Comparison of ENCODE assay signal across 9 mouse cellular contexts in the genomic region with DNA sequence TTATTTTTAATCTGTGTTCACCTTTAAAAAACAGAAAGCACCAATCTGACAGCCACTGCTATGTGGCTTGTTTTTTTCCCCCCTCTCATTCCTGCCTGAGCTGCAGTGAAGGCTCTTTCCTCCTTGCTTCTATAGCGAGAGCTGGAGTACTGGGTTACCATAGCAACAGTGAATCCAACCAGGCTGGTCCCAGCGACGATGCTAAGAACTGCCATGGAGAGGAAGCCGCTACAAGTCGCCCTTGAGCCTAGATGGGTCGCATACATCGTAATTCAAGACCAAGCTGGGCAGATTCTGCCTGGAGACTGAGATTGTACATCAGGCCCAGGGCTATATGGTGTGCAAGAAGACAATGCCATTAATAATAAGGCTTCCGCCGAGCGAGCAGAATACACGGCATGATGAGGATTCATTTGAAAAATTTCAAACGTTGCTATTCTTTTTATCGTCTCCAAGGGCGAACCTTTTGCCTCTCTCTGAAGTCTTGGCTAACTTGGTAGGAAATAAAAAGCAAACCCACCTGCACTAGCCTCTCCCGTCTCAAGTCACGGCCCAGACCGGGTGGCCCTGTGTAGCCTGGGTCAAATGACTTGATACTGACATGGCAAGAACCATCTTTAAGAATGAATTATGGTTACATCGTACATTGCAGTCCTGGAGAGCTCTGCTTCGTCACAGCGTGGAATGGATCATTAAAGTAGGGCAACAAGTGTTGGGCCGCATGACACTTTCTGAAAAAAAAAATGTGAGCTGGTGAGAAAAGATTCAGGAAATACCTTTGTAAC. TPM values are rescaled to one million over a fixed set of nuclear protein-coding genes. Genes with fewer than 3 reads are reported as not detected.
DNase-seq lines count a peak whose midpoint lies in the region; ATAC-seq and TF ChIP-seq lines count a peak whose summit lies in the region.
"Had no signal": no experiment of that assay in that cellular context is flagged by ENCODE, and none has a peak within 500 bp of the region (broad histone marks: within the 10 kb centered on the region; RNA-seq: fewer than 3 reads in every experiment).

No protein-coding gene starts in this region.

- H3K36me3 ChIP-seq in lung, postnatal 0 days (ENCODE audit: insufficient read depth, low read length) = no peaks in the 10 kb centered on the region
- no peaks in the 10 kb centered on the region for H3K36me3 ChIP-seq in hindbrain, postnatal 0 days (ENCODE audit: insufficient read depth, low read length)
- H3K36me3 ChIP-seq in limb, embryonic 12.5 days = no peaks in the 10 kb centered on the region
- H3K36me3 ChIP-seq: liver, embryonic 15.5 days had no signal

- 40% methylated on average over 21 of the region's 21 CpGs for WGBS in lung, postnatal 0 days
- 21% methylated on average over 21 of the region's 21 CpGs for WGBS in hindbrain, postnatal 0 days
- 22% methylated on average over 21 of the region's 21 CpGs for WGBS in limb, embryonic 12.5 days

- TF ChIP-seq CTCF in lung, postnatal 0 days (IDR thresholded peaks at IDR 0.05) = no peak
- TF ChIP-seq CTCF in hindbrain, postnatal 0 days (IDR thresholded peaks at IDR 0.05; ENCODE audit: low read depth) = peak; percentile 42

- H3K27me3 ChIP-seq in lung, postnatal 0 days (replicated peaks; ENCODE audit: insufficient read depth, low read length) = no peaks in the 10 kb centered on the region
- H3K27me3 ChIP-seq in hindbrain, postnatal 0 days (ENCODE audit: insufficient read depth, low read length) = no peaks in the 10 kb centered on the region
- H3K27me3 ChIP-seq in limb, embryonic 12.5 days = no peaks in the 10 kb centered on the region
- H3K27me3 ChIP-seq: liver, embryonic 15.5 days had no signal

- H3K9ac ChIP-seq in lung, postnatal 0 days (replicated peaks; ENCODE audit: low read depth) = no peak overlapping the region
- H3K9ac ChIP-seq in hindbrain, postnatal 0 days (replicated peaks; ENCODE audit: low read length) = 0 out of 2 replicates have a peak overlapping the region, but pooled peaks have one; percentile 30
- no peak overlapping the region for H3K9ac ChIP-seq in limb, embryonic 12.5 days (replicated peaks)
- H3K9ac ChIP-seq: liver, embryonic 15.5 days had no signal

- H3K4me1 ChIP-seq in lung, postnatal 0 days (ENCODE audit: insufficient read depth, low read depth, low read length) = no peaks in the 10 kb centered on the region
- H3K4me1 ChIP-seq in hindbrain, postnatal 0 days (ENCODE audit: insufficient read depth, low read length) = peaks cover 6% of the 10 kb centered on the region; the same call in 1 of the 2 replicates
- H3K4me1 ChIP-seq in limb, embryonic 12.5 days (replicated peaks) = peaks cover 14% of the 10 kb centered on the region

- H3K9me3 ChIP-seq in lung, postnatal 0 days (ENCODE audit: low read length) = no peaks in the 10 kb centered on the region
- no peaks in the 10 kb centered on the region for H3K9me3 ChIP-seq in hindbrain, postnatal 0 days (ENCODE audit: low read length)
- no peaks in the 10 kb centered on the region for H3K9me3 ChIP-seq in limb, embryonic 12.5 days
- H3K9me3 ChIP-seq: liver, embryonic 15.5 days had no signal

- intact Hi-C loops in gastrocnemius, postnatal 14 days (cut with DNase I; ENCODE audit: low total_unique reads) = no loop called here

- H3K4me3 ChIP-seq in lung, postnatal 0 days (ENCODE audit: low read depth, low read length) = no peak overlapping the region
- H3K4me3 ChIP-seq in hindbrain, postnatal 0 days (ENCODE audit: low read length) = no peak overlapping the region
- no peak overlapping the region; the same call in 1 of the 2 replicates for H3K4me3 ChIP-seq in limb, embryonic 12.5 days (replicated peaks)
- H3K4me3 ChIP-seq: liver, embryonic 15.5 days had no signal

- H3K27ac ChIP-seq in lung, postnatal 0 days (ENCODE audit: low read length) = no peak overlapping the region
- H3K27ac ChIP-seq in hindbrain, postnatal 0 days = peak overlapping the region; percentile 85
- H3K27ac ChIP-seq in limb, embryonic 12.5 days = no peak overlapping the region
- H3K27ac ChIP-seq: liver, embryonic 15.5 days had no signal

- DNase-seq in lung, postnatal 0 days (ENCODE audit: low spot score) = peak; percentile 68
- no peak for DNase-seq in lung, postnatal 14 days
- peak; percentile 45 for DNase-seq in embryo, embryonic 9.5 days (ENCODE audit: extremely low spot score)
- DNase-seq in hindbrain, postnatal 0 days (ENCODE audit: low spot score) = peak; percentile 95
- peak; percentile 66 for DNase-seq in right cerebral cortex, postnatal 4 days
- DNase-seq in gastrocnemius, postnatal 10 days = no peak
- DNase-seq in gastrocnemius, postnatal 14 days = no peak

- no peak overlapping the region for H3K4me2 ChIP-seq in lung, postnatal 0 days (replicated peaks; ENCODE audit: low read depth, low read length)
- H3K4me2 ChIP-seq in hindbrain, postnatal 0 days (ENCODE audit: low read depth, low read length) = peak overlapping the region; percentile 40
- H3K4me2 ChIP-seq in limb, embryonic 12.5 days = peak overlapping the region; percentile 43
- H3K4me2 ChIP-seq: liver, embryonic 15.5 days had no signal

- no peak for ATAC-seq in lung, postnatal 0 days
- peak; percentile 95 for ATAC-seq in hindbrain, postnatal 0 days
- ATAC-seq in limb, embryonic 12.5 days (ENCODE audit: insufficient number of reproducible peaks, insufficient read depth, low FRiP score, low TSS enrichment, low read depth) = peak; percentile 68; the same call in 1 of the 2 replicates

- TF ChIP-seq EP300 in lung, postnatal 0 days (IDR thresholded peaks at IDR 0.05) = no peak

RNA-seq across cellular contexts. Expression of gene Plxnc1, which starts 38.8 kb away (rescaled TPM):
- polyA plus RNA-seq in lung, postnatal 0 days (2015; fragmentation: Nextera tagmentation; extraction: Ambion mirVana) = 3.2 and 4.2 TPM in 2 replicates
- total RNA-seq in hindbrain, postnatal 0 days (2014; rRNA removed) = 54.2 and 54.5 TPM in 2 replicates
- polyA plus RNA-seq in hindbrain, postnatal 0 days (2015; fragmentation: Nextera tagmentation; extraction: Ambion mirVana) = 8.7 and 9.9 TPM in 2 replicates
- 1.3 TPM in 2 replicates for polyA plus RNA-seq in limb, embryonic 12.5 days (2016; fragmentation: Nextera tagmentation; extraction: Ambion mirVana)
- total RNA-seq in gastrocnemius, postnatal 10 days (2021) = 1 to 10 TPM; 2.9 to 3.9 TPM
- 1 to 10 TPM; 1.2 to 2.1 TPM for total RNA-seq in gastrocnemius, postnatal 14 days (2021)

Comparison
In these comparisons a context has a peak if more than half of its experiments do, and no peak if none do; other contexts are left out.
1. DNase-seq: peak in lung, postnatal 0 days (single experiment), embryo, embryonic 9.5 days (single experiment), hindbrain, postnatal 0 days (single experiment) and right cerebral cortex, postnatal 4 days (single experiment); none in lung, postnatal 14 days (single experiment), gastrocnemius, postnatal 10 days (single experiment) and gastrocnemius, postnatal 14 days (single experiment).
2. RNA of gene Plxnc1, which starts 38.8 kb away (total RNA-seq): 54.2 to 54.5 TPM in hindbrain, postnatal 0 days; 2.9 to 3.9 TPM in gastrocnemius, postnatal 10 days and 1.2 to 2.1 TPM in gastrocnemius, postnatal 14 days; every median in the first group is over 10 times any median in the second.